Mouse (Mus musculus): ENCODE results near the gene Ppp1cb.

DNA sequence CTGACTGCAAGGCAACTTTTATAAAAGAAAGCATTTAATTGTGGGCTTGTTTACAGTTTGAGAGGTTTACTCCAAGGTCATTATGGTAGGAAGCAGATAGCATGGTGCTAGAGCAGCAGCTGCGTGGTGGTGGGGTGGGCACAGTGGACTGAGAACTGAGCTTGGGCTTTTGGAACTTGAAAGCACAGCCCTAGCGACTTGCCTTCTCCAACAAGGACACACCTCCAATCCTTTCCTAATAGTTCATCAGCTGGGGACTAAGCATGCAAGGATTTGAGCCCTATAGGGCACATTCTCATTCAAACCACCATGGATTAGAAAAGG is 14.3 kb downstream of the Ppp1cb start:
- TF ChIP-seq POLR2A (IDR thresholded peaks at IDR 0.05; ENCODE audit: low read depth, low read length) (no peak), CTCF (IDR thresholded peaks at IDR 0.05; ENCODE audit: extremely low read depth, insufficient read length, insufficient replicate concordance, low read depth, low read length) (no peak)
